ENCODE assay signal across 8 mouse cellular contexts in genomic region chr5:120612442-120612821, GRCm38 (mm10). TPM values are rescaled to one million over a fixed set of nuclear protein-coding genes. Genes with fewer than 3 reads are reported as not detected.
A peak's percentile ranks its signal among the peaks of the same experiment; 100 is the strongest.
DNase-seq lines count a peak whose midpoint lies in the region; ATAC-seq and TF ChIP-seq lines count a peak whose summit lies in the region.

Gene Rita1, minus strand, starts transcription at chr5:120612589.
Gene Ddx54, plus strand, starts transcription at chr5:120612739.

- H3K27me3 ChIP-seq in erythroblast, embryonic 14.5 days (ENCODE audit: control insufficient read depth): no peaks in the 10 kb centered on the region
- H3K27me3 ChIP-seq in heart, embryonic 11.5 days (ENCODE audit: control insufficient read depth, insufficient read depth, low read length): no peaks in the 10 kb centered on the region
- H3K27me3 ChIP-seq in kidney, embryonic 15.5 days: no peaks in the 10 kb centered on the region
- no peaks in the 10 kb centered on the region for H3K27me3 ChIP-seq in limb, embryonic 14.5 days (ENCODE audit: control insufficient read depth, insufficient read depth, low read length)
- H3K27me3 ChIP-seq in midbrain, embryonic 15.5 days (replicated peaks): no peaks in the 10 kb centered on the region
- no peaks in the 10 kb centered on the region for H3K27me3 ChIP-seq in splenic B cell, adult 2 months (ENCODE audit: control insufficient read depth, insufficient read depth, low read length, poor library complexity, severe bottlenecking)

- under 1% methylated on average over 22 of the region's 22 CpGs for WGBS in heart, embryonic 11.5 days (ENCODE audit: insufficient replicate concordance)
- under 1% methylated on average over 22 of the region's 22 CpGs for WGBS in kidney, embryonic 15.5 days
- under 1% methylated on average over 22 of the region's 22 CpGs for WGBS in limb, embryonic 14.5 days
- 0% methylated on average over 22 of the region's 22 CpGs for WGBS in midbrain, embryonic 15.5 days

- peak within 1 kb of the TSS; percentile 82 for H3K9ac ChIP-seq in heart, embryonic 11.5 days (ENCODE audit: low read depth, low read length)
- H3K9ac ChIP-seq in kidney, embryonic 15.5 days: peak within 1 kb of the TSS; percentile 59
- peak within 1 kb of the TSS; percentile 59 for H3K9ac ChIP-seq in limb, embryonic 14.5 days (ENCODE audit: low read depth, low read length, severe bottlenecking)
- H3K9ac ChIP-seq in midbrain, embryonic 15.5 days: peak within 1 kb of the TSS; percentile 71

- TF ChIP-seq POLR2A in brain, embryonic 14.5 days (IDR thresholded peaks at IDR 0.05; ENCODE audit: borderline replicate concordance, extremely low read depth, insufficient read depth, insufficient read length, poor library complexity, severe bottlenecking): peak; percentile 34; the same call in 1 of the 2 replicates
- TF ChIP-seq POLR2A in limb, embryonic 14.5 days (IDR thresholded peaks at IDR 0.05; ENCODE audit: borderline replicate concordance, extremely low read depth, insufficient read depth, insufficient read length): no peak

- H3K4me1 ChIP-seq in erythroblast, embryonic 14.5 days (ENCODE audit: control insufficient read depth): peaks cover 42% of the 10 kb centered on the region
- peaks cover 11% of the 10 kb centered on the region for H3K4me1 ChIP-seq in heart, embryonic 11.5 days (ENCODE audit: control insufficient read depth, insufficient read depth, low read length)
- H3K4me1 ChIP-seq in kidney, embryonic 15.5 days: peaks cover 28% of the 10 kb centered on the region
- peaks cover 13% of the 10 kb centered on the region for H3K4me1 ChIP-seq in limb, embryonic 14.5 days (ENCODE audit: control insufficient read depth, insufficient read depth, low read length)
- H3K4me1 ChIP-seq in midbrain, embryonic 15.5 days: peaks cover 22% of the 10 kb centered on the region

- H3K4me2 ChIP-seq in heart, embryonic 11.5 days: peak within 1 kb of the TSS; percentile 85
- H3K4me2 ChIP-seq in kidney, embryonic 15.5 days: peak within 1 kb of the TSS; percentile 86
- peak within 1 kb of the TSS; percentile 75 for H3K4me2 ChIP-seq in limb, embryonic 14.5 days (replicated peaks; ENCODE audit: low read depth, low read length, severe bottlenecking)
- H3K4me2 ChIP-seq in midbrain, embryonic 15.5 days: peak within 1 kb of the TSS; percentile 84

- H3K27ac ChIP-seq in heart, embryonic 11.5 days (ENCODE audit: low read depth, low read length): peak within 1 kb of the TSS; percentile 85
- H3K27ac ChIP-seq in kidney, embryonic 15.5 days: peak within 1 kb of the TSS; percentile 91
- peak within 1 kb of the TSS; percentile 84 for H3K27ac ChIP-seq in limb, embryonic 14.5 days (replicated peaks; ENCODE audit: low read depth, low read length)
- H3K27ac ChIP-seq in midbrain, embryonic 15.5 days: peak within 1 kb of the TSS; percentile 89

- no peak for TF ChIP-seq CTCF in brain, embryonic 14.5 days (IDR thresholded peaks at IDR 0.05; ENCODE audit: borderline replicate concordance, extremely low read depth, insufficient read depth, insufficient read length)

- ATAC-seq in heart, embryonic 11.5 days (replicated peaks; ENCODE audit: insufficient number of reproducible peaks, low FRiP score, low TSS enrichment): peak; percentile 87
- peak; percentile 89 for ATAC-seq in kidney, embryonic 15.5 days (replicated peaks; ENCODE audit: low FRiP score)
- peak; percentile 88 for ATAC-seq in limb, embryonic 14.5 days (ENCODE audit: low FRiP score, low read depth)
- ATAC-seq in midbrain, embryonic 15.5 days (replicated peaks): peak; percentile 88

- H3K36me3 ChIP-seq in erythroblast, embryonic 14.5 days (ENCODE audit: control insufficient read depth): peaks cover 46% of the 10 kb centered on the region
- peaks cover 9% of the 10 kb centered on the region; the same call in 1 of the 2 replicates for H3K36me3 ChIP-seq in heart, embryonic 11.5 days (ENCODE audit: control insufficient read depth, insufficient read depth, low read length)
- H3K36me3 ChIP-seq in kidney, embryonic 15.5 days: peaks cover 38% of the 10 kb centered on the region
- peaks cover 17% of the 10 kb centered on the region for H3K36me3 ChIP-seq in limb, embryonic 14.5 days (ENCODE audit: control insufficient read depth, insufficient read depth, low read length)
- 0 out of 2 replicates have a peak, but pooled peaks cover 4% of the 10 kb centered on the region for H3K36me3 ChIP-seq in midbrain, embryonic 15.5 days (replicated peaks)
- 0 out of 2 replicates have a peak, but pooled peaks cover 2% of the 10 kb centered on the region for H3K36me3 ChIP-seq in splenic B cell, adult 2 months (ENCODE audit: control insufficient read depth, insufficient read depth, low read length, poor library complexity, severe bottlenecking)

- DNase-seq in B cell, adult 2 months: peak; percentile 98 to 99
- peak; percentile 99 for DNase-seq in brain, embryonic 14.5 days (ENCODE audit: low read depth)
- peak; percentile 97 for DNase-seq in limb, embryonic 14.5 days (ENCODE audit: low spot score)
- DNase-seq in splenic B cell, adult 2 months (ENCODE audit: low read depth, low spot score): peak; percentile 97

- H3K9me3 ChIP-seq in erythroblast, embryonic 14.5 days (ENCODE audit: control insufficient read depth, low read length): peaks cover 7% of the 10 kb centered on the region
- H3K9me3 ChIP-seq in heart, embryonic 11.5 days (replicated peaks; ENCODE audit: control insufficient read depth, low read length): no peaks in the 10 kb centered on the region
- no peaks in the 10 kb centered on the region for H3K9me3 ChIP-seq in kidney, embryonic 15.5 days (replicated peaks)
- H3K9me3 ChIP-seq in limb, embryonic 14.5 days (ENCODE audit: control insufficient read depth, low read length): peaks cover 3% of the 10 kb centered on the region; the same call in 1 of the 2 replicates
- H3K9me3 ChIP-seq in midbrain, embryonic 15.5 days: no peaks in the 10 kb centered on the region

- H3K4me3 ChIP-seq in erythroblast, embryonic 14.5 days (replicated peaks): peak within 1 kb of the TSS; percentile 72
- peak within 1 kb of the TSS; percentile 82 for H3K4me3 ChIP-seq in heart, embryonic 11.5 days (ENCODE audit: low read depth, low read length)
- H3K4me3 ChIP-seq in kidney, embryonic 15.5 days (replicated peaks): peak within 1 kb of the TSS; percentile 63
- peak within 1 kb of the TSS; percentile 58 for H3K4me3 ChIP-seq in limb, embryonic 14.5 days (replicated peaks; ENCODE audit: low read length)
- peak within 1 kb of the TSS; percentile 79 for H3K4me3 ChIP-seq in midbrain, embryonic 15.5 days

RNA-seq across cellular contexts. Expression of gene Rita1, which starts in this region (rescaled TPM):
- 32.8 and 38.1 TPM in 2 replicates for polyA plus RNA-seq in brain, embryonic 14.5 days (2012; rRNA removed)
- 1.5 and 1.7 TPM in 2 replicates for polyA plus RNA-seq in erythroblast, embryonic 14.5 days (2012)
- 5.6 and 7.9 TPM in 2 replicates for polyA plus RNA-seq in heart, embryonic 11.5 days (2014; fragmentation: Nextera tagmentation; extraction: Ambion mirVana)
- 15.3 and 16.1 TPM in 2 replicates for polyA plus RNA-seq in kidney, embryonic 15.5 days (2015; fragmentation: Nextera tagmentation; extraction: Ambion mirVana)
- polyA plus RNA-seq in limb, embryonic 14.5 days (2012; rRNA removed): 25.4 TPM in 2 replicates
- polyA plus RNA-seq in limb, embryonic 14.5 days (2014; fragmentation: Nextera tagmentation; extraction: Ambion mirVana): 10.2 and 11.6 TPM in 2 replicates
- 28.3 and 30.6 TPM in 2 replicates for polyA plus RNA-seq in midbrain, embryonic 15.5 days (2015; fragmentation: Nextera tagmentation; extraction: Ambion mirVana)

RNA-seq across cellular contexts. Expression of gene Ddx54, which starts in this region (rescaled TPM):
- polyA plus RNA-seq in brain, embryonic 14.5 days (2012; rRNA removed): 42.7 and 49.7 TPM in 2 replicates
- 3.1 and 3.4 TPM in 2 replicates for polyA plus RNA-seq in erythroblast, embryonic 14.5 days (2012)
- 22.2 and 23.5 TPM in 2 replicates for polyA plus RNA-seq in heart, embryonic 11.5 days (2014; fragmentation: Nextera tagmentation; extraction: Ambion mirVana)
- 47.2 and 52.2 TPM in 2 replicates for polyA plus RNA-seq in kidney, embryonic 15.5 days (2015; fragmentation: Nextera tagmentation; extraction: Ambion mirVana)
- polyA plus RNA-seq in limb, embryonic 14.5 days (2012; rRNA removed): 36.1 and 42.1 TPM in 2 replicates
- 34.1 and 35.1 TPM in 2 replicates for polyA plus RNA-seq in limb, embryonic 14.5 days (2014; fragmentation: Nextera tagmentation; extraction: Ambion mirVana)
- polyA plus RNA-seq in midbrain, embryonic 15.5 days (2015; fragmentation: Nextera tagmentation; extraction: Ambion mirVana): 39.9 and 43.7 TPM in 2 replicates

Comparison
In these comparisons a context has a peak if more than half of its experiments do, and no peak if none do; other contexts are left out.
1. Peak in every context shown above with its lines: DNase-seq, ATAC-seq, H3K4me3 ChIP-seq and H3K27ac ChIP-seq.